Mouse (Mus musculus) regulatory T cell (primary cell): ENCODE measurements around the gene Pde6d.

Experiments used
- in situ Hi-C: fragments of 300-600 bp; cut with MboI, MseI; formaldehyde crosslinking; loops from one replicate; pipeline ENCODE4 v1.15.1; 2025; ENCODE audit warnings: high pct_unique_total_duplicates

Pde6d gene

GRCm38 (mm10) chr1:86582451-86583096, at the start of gene Pde6d, which contains the start of gene Cops7b:
TSS of gene Pde6d (minus strand) at chr1:86582629.
TSS of gene Cops7b (plus strand) at chr1:86582904.
- in situ Hi-C loops = loop anchor here (10.0 kb wide), 1 partner anchor 1042 kb away; the partner anchor contains the start of gene Inpp5d

- in situ Hi-C loops = no loop called here
These were observed 48.1 kb upstream of the Pde6d start for GRCm38 (mm10) chr1:86630527-86630926.

GRCm38 (mm10) chr1:86629936-86630335, 47.5 kb upstream of the Pde6d start:
- in situ Hi-C loops = no loop called here

- in situ Hi-C loops = no loop called here
These were observed 45.8 kb upstream of the Pde6d start for GRCm38 (mm10) chr1:86628270-86628669.

- in situ Hi-C loops = no loop called here
These were observed 40.9 kb upstream of the Pde6d start for GRCm38 (mm10) chr1:86623001-86624000.

- in situ Hi-C loops = no loop called here
These were observed 39.9 kb upstream of the Pde6d start for GRCm38 (mm10) chr1:86622296-86622695.

- in situ Hi-C loops = no loop called here
These were observed 36.2 kb upstream of the Pde6d start for GRCm38 (mm10) chr1:86618454-86619125.

- in situ Hi-C loops = no loop called here
These were observed 31.8 kb upstream of the Pde6d start for GRCm38 (mm10) chr1:86614269-86614668.

GRCm38 (mm10) chr1:86612081-86612480, 29.7 kb upstream of the Pde6d start:
- in situ Hi-C loops = no loop called here

- in situ Hi-C loops = no loop called here
These were observed 28.5 kb upstream of the Pde6d start for GRCm38 (mm10) chr1:86610954-86611353.

GRCm38 (mm10) chr1:86600117-86600516, 17.7 kb upstream of the Pde6d start:
- in situ Hi-C loops = no loop called here

- in situ Hi-C loops = no loop called here
These were observed 16.1 kb upstream of the Pde6d start for GRCm38 (mm10) chr1:86598516-86598915.

- in situ Hi-C loops = no loop called here
These were observed 14.1 kb upstream of the Pde6d start for GRCm38 (mm10) chr1:86596512-86596911.

GRCm38 (mm10) chr1:86595315-86595714, 12.9 kb upstream of the Pde6d start:
- in situ Hi-C loops = no loop called here

GRCm38 (mm10) chr1:86594539-86594938, 12.1 kb upstream of the Pde6d start:
- in situ Hi-C loops = no loop called here

- in situ Hi-C loops = loop anchor here (5.0 to 10.0 kb wide), 2 partner anchors 55 to 1038 kb away; partner anchors contain the start of gene Inpp5d
These were observed 4.6 kb upstream of the Pde6d start for GRCm38 (mm10) chr1:86586992-86587391.

GRCm38 (mm10) chr1:86583709-86584108, 1.3 kb upstream of the Pde6d start:
- in situ Hi-C loops = loop anchor here (10.0 kb wide), 1 partner anchor 1041 kb away; the partner anchor contains the start of gene Inpp5d

- in situ Hi-C loops = loop anchor here (10.0 kb wide), 1 partner anchor 1043 kb away; the partner anchor contains the start of gene Inpp5d
These were observed 558 bp downstream of the Pde6d start for GRCm38 (mm10) chr1:86581692-86582450.

GRCm38 (mm10) chr1:86580426-86580825, 2.0 kb downstream of the Pde6d start:
- in situ Hi-C loops = loop anchor here (10.0 kb wide), 1 partner anchor 1044 kb away; the partner anchor contains the start of gene Inpp5d

- in situ Hi-C loops = no loop called here
These were observed 10.5 kb downstream of the Pde6d start for GRCm38 (mm10) chr1:86571941-86572340.

- in situ Hi-C loops = no loop called here
These were observed 11.0 kb downstream of the Pde6d start for GRCm38 (mm10) chr1:86571381-86571780.
